ENCODE assay signal across 8 mouse cellular contexts in the genomic region with DNA sequence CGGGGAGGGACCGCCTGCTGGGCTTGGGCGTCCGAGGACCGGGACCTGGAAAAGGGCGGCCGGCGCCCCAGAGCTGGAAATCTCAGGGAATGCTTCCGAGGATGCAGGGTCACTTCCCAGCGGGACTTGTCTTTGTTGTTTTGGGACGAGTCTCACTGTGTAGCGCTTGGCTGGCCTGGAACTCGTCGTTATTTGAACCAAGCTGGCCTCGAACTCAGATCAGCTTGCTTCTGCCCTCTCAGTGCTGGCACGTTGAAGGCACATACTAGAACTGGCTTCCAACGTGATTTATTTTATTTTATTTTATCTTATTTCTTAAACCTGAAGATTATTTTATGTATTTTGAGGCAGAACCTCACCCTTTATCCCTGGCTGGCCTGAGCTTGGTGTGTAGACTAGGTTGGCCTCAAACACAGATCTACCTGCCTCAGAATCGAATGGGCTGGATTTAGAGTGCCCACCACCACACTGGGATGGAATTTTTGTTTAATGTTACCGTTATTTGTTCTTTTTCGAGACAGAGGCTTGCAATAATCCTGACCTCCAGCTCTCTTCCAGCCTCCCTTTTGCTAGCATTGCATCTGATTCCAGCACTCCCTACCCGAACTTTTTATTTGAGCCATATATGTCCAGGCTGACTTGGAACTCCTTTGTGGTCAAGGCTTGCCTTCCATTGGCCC. TPM values are rescaled to one million over a fixed set of nuclear protein-coding genes. Genes with fewer than 3 reads are reported as not detected.
DNase-seq lines count a peak whose midpoint lies in the region; ATAC-seq and TF ChIP-seq lines count a peak whose summit lies in the region.

No protein-coding gene starts in this region.

- no peaks in the 10 kb centered on the region for H3K9me3 ChIP-seq in lung, embryonic 14.5 days (ENCODE audit: low read depth, low read length)
- no peaks in the 10 kb centered on the region for H3K9me3 ChIP-seq in embryonic facial prominence, embryonic 10.5 days
- H3K9me3 ChIP-seq in hindbrain, postnatal 0 days (ENCODE audit: low read length) = no peaks in the 10 kb centered on the region
- no peaks in the 10 kb centered on the region for H3K9me3 ChIP-seq in neural tube, embryonic 13.5 days

- H3K4me1 ChIP-seq in lung, embryonic 14.5 days (ENCODE audit: insufficient read depth) = peaks cover 12% of the 10 kb centered on the region
- H3K4me1 ChIP-seq in embryonic facial prominence, embryonic 10.5 days = peaks cover 22% of the 10 kb centered on the region
- H3K4me1 ChIP-seq in hindbrain, postnatal 0 days (ENCODE audit: insufficient read depth, low read length) = peaks cover 5% of the 10 kb centered on the region; the same call in 1 of the 2 replicates
- peaks cover 38% of the 10 kb centered on the region for H3K4me1 ChIP-seq in neural tube, embryonic 13.5 days (replicated peaks)

- peak overlapping the region; percentile 94 for H3K4me3 ChIP-seq in lung, embryonic 14.5 days (ENCODE audit: low read depth, low read length)
- peak overlapping the region; percentile 97 for H3K4me3 ChIP-seq in embryonic facial prominence, embryonic 10.5 days
- peak overlapping the region; percentile 98 for H3K4me3 ChIP-seq in hindbrain, postnatal 0 days (ENCODE audit: low read length)
- H3K4me3 ChIP-seq in neural tube, embryonic 13.5 days = peak overlapping the region; percentile 95

- H3K27ac ChIP-seq in lung, embryonic 14.5 days (ENCODE audit: low read depth) = peak overlapping the region; percentile 94
- H3K27ac ChIP-seq in embryonic facial prominence, embryonic 10.5 days (replicated peaks) = peak overlapping the region; percentile 96
- peak overlapping the region; percentile 93 for H3K27ac ChIP-seq in hindbrain, postnatal 0 days
- peak overlapping the region; percentile 94 for H3K27ac ChIP-seq in neural tube, embryonic 13.5 days (replicated peaks)

- H3K4me2 ChIP-seq in lung, embryonic 14.5 days = peak overlapping the region; percentile 82
- H3K4me2 ChIP-seq in hindbrain, postnatal 0 days (ENCODE audit: low read depth, low read length) = peak overlapping the region; percentile 80
- peak overlapping the region; percentile 69 for H3K4me2 ChIP-seq in neural tube, embryonic 13.5 days

- peak overlapping the region; percentile 95 for H3K9ac ChIP-seq in lung, embryonic 14.5 days
- peak overlapping the region; percentile 90 for H3K9ac ChIP-seq in hindbrain, postnatal 0 days (replicated peaks; ENCODE audit: low read length)
- H3K9ac ChIP-seq in neural tube, embryonic 13.5 days = peak overlapping the region; percentile 96

- 3% methylated on average over 21 of the region's 21 CpGs for WGBS in lung, embryonic 14.5 days
- WGBS in embryonic facial prominence, embryonic 10.5 days = 5% methylated on average over 21 of the region's 21 CpGs
- 5% methylated on average over 20 of the region's 21 CpGs for WGBS in hindbrain, postnatal 0 days
- 4% methylated on average over 21 of the region's 21 CpGs for WGBS in neural tube, embryonic 13.5 days

- ATAC-seq in lung, embryonic 14.5 days (ENCODE audit: insufficient read depth) = no peak; the same call in 1 of the 2 replicates
- ATAC-seq in hindbrain, postnatal 0 days = no peak
- ATAC-seq in neural tube, embryonic 13.5 days (ENCODE audit: low read depth) = peak; percentile 42

- H3K36me3 ChIP-seq in lung, embryonic 14.5 days (ENCODE audit: insufficient read depth) = peaks cover 13% of the 10 kb centered on the region
- H3K36me3 ChIP-seq in embryonic facial prominence, embryonic 10.5 days (replicated peaks) = peaks cover 33% of the 10 kb centered on the region
- no peaks in the 10 kb centered on the region for H3K36me3 ChIP-seq in hindbrain, postnatal 0 days (ENCODE audit: insufficient read depth, low read length)
- H3K36me3 ChIP-seq in neural tube, embryonic 13.5 days = peaks cover under 1% of the 10 kb centered on the region; the same call in 1 of the 2 replicates

- intact Hi-C loops in left cerebral cortex, postnatal 10 days (cut with DNase I) = no loop called here

- no peaks in the 10 kb centered on the region for H3K27me3 ChIP-seq in lung, embryonic 14.5 days (ENCODE audit: insufficient read depth, low read length)
- H3K27me3 ChIP-seq in embryonic facial prominence, embryonic 10.5 days (replicated peaks; ENCODE audit: low read depth, poor library complexity, severe bottlenecking) = no peaks in the 10 kb centered on the region
- H3K27me3 ChIP-seq in hindbrain, postnatal 0 days (ENCODE audit: insufficient read depth, low read length) = no peaks in the 10 kb centered on the region
- H3K27me3 ChIP-seq in neural tube, embryonic 13.5 days = no peaks in the 10 kb centered on the region

- no peak for DNase-seq in lung, embryonic 14.5 days
- no peak for DNase-seq in lung, postnatal 10 days
- no peak for DNase-seq in embryonic facial prominence, embryonic 10.5 days (ENCODE audit: low spot score)
- no peak for DNase-seq in hindbrain, postnatal 0 days (ENCODE audit: low spot score)
- no peak for DNase-seq in left cerebral cortex, postnatal 10 days (ENCODE audit: extremely low spot score in 1 of 2, low spot score in 2 of 2)
- no peak for DNase-seq in layer of hippocampus, postnatal 25 days (ENCODE audit: extremely low spot score in 1 of 2, low spot score in 1 of 2)
- DNase-seq in spleen, adult 12 weeks (ENCODE audit: low spot score) = no peak

- no peak for TF ChIP-seq CTCF in lung, embryonic 14.5 days (IDR thresholded peaks at IDR 0.05; ENCODE audit: low read depth)
- no peak for TF ChIP-seq CTCF in hindbrain, postnatal 0 days (IDR thresholded peaks at IDR 0.05; ENCODE audit: low read depth)

RNA-seq across cellular contexts. Expression of gene Tdp2, which starts 0.8 kb away (rescaled TPM):
- polyA plus RNA-seq in lung, embryonic 14.5 days (2014; fragmentation: Nextera tagmentation; extraction: Ambion mirVana) = 61.5 and 66.3 TPM in 2 replicates
- 71.9 and 74.9 TPM in 2 replicates for polyA plus RNA-seq in embryonic facial prominence, embryonic 10.5 days (2016; fragmentation: Nextera tagmentation; extraction: Ambion mirVana)
- 30.0 and 30.9 TPM in 2 replicates for total RNA-seq in hindbrain, postnatal 0 days (2014; rRNA removed)
- 36.6 and 38.8 TPM in 2 replicates for polyA plus RNA-seq in hindbrain, postnatal 0 days (2015; fragmentation: Nextera tagmentation; extraction: Ambion mirVana)
- polyA plus RNA-seq in neural tube, embryonic 13.5 days (2015; fragmentation: Nextera tagmentation; extraction: Ambion mirVana) = 40.1 and 45.2 TPM in 2 replicates
- 10 to 100 TPM; 21.5 to 22.4 TPM for total RNA-seq in left cerebral cortex, postnatal 10 days (2021)
- 10 to 100 TPM; 20.3 to 24.6 TPM for total RNA-seq in layer of hippocampus, postnatal 25 days (2021)

RNA-seq across cellular contexts. Expression of gene Acot13, which starts 0.9 kb away (rescaled TPM):
- polyA plus RNA-seq in lung, embryonic 14.5 days (2014; fragmentation: Nextera tagmentation; extraction: Ambion mirVana) = 61.1 and 62.3 TPM in 2 replicates
- 55.1 and 65.5 TPM in 2 replicates for polyA plus RNA-seq in embryonic facial prominence, embryonic 10.5 days (2016; fragmentation: Nextera tagmentation; extraction: Ambion mirVana)
- 14.7 and 19.3 TPM in 2 replicates for total RNA-seq in hindbrain, postnatal 0 days (2014; rRNA removed)
- 69.7 and 74.2 TPM in 2 replicates for polyA plus RNA-seq in hindbrain, postnatal 0 days (2015; fragmentation: Nextera tagmentation; extraction: Ambion mirVana)
- polyA plus RNA-seq in neural tube, embryonic 13.5 days (2015; fragmentation: Nextera tagmentation; extraction: Ambion mirVana) = 49.3 and 50.1 TPM in 2 replicates
- total RNA-seq in left cerebral cortex, postnatal 10 days (2021) = 10 to 100 TPM; 42.0 to 49.5 TPM
- 100 to 1,000 TPM; 107 to 109 TPM for total RNA-seq in layer of hippocampus, postnatal 25 days (2021)

RNA-seq across cellular contexts. Expression of gene D130043K22Rik, which starts 12.7 kb away (rescaled TPM):
- polyA plus RNA-seq in lung, embryonic 14.5 days (2014; fragmentation: Nextera tagmentation; extraction: Ambion mirVana) = 0.12 and 0.14 TPM in 2 replicates
- polyA plus RNA-seq in embryonic facial prominence, embryonic 10.5 days (2016; fragmentation: Nextera tagmentation; extraction: Ambion mirVana) = 0.19 and 0.27 TPM in 2 replicates
- 11.3 and 13.0 TPM in 2 replicates for total RNA-seq in hindbrain, postnatal 0 days (2014; rRNA removed)
- 6.1 TPM in 2 replicates for polyA plus RNA-seq in hindbrain, postnatal 0 days (2015; fragmentation: Nextera tagmentation; extraction: Ambion mirVana)
- polyA plus RNA-seq in neural tube, embryonic 13.5 days (2015; fragmentation: Nextera tagmentation; extraction: Ambion mirVana) = 4.4 and 5.4 TPM in 2 replicates
- total RNA-seq in left cerebral cortex, postnatal 10 days (2021) = 10 to 100 TPM; 30.4 to 33.3 TPM
- total RNA-seq in layer of hippocampus, postnatal 25 days (2021) = 10 to 100 TPM; 25.4 to 26.7 TPM

RNA-seq across cellular contexts. Expression of gene BC005537, which starts 30.8 kb away (rescaled TPM):
- 26.9 and 32.5 TPM in 2 replicates for polyA plus RNA-seq in lung, embryonic 14.5 days (2014; fragmentation: Nextera tagmentation; extraction: Ambion mirVana)
- polyA plus RNA-seq in embryonic facial prominence, embryonic 10.5 days (2016; fragmentation: Nextera tagmentation; extraction: Ambion mirVana) = 10.2 and 11.2 TPM in 2 replicates
- 39.2 and 40.8 TPM in 2 replicates for total RNA-seq in hindbrain, postnatal 0 days (2014; rRNA removed)
- 16.4 and 18.1 TPM in 2 replicates for polyA plus RNA-seq in hindbrain, postnatal 0 days (2015; fragmentation: Nextera tagmentation; extraction: Ambion mirVana)
- 20.7 and 21.4 TPM in 2 replicates for polyA plus RNA-seq in neural tube, embryonic 13.5 days (2015; fragmentation: Nextera tagmentation; extraction: Ambion mirVana)
- 100 to 1,000 TPM; 224 TPM for total RNA-seq in left cerebral cortex, postnatal 10 days (2021)
- total RNA-seq in layer of hippocampus, postnatal 25 days (2021) = 100 to 1,000 TPM; 162 to 165 TPM
